ENCODE assay signal across 16 mouse cellular contexts in genomic region chr9:56880790-56881189, GRCm38 (mm10). TPM values are rescaled to one million over a fixed set of nuclear protein-coding genes. Genes with fewer than 3 reads are reported as not detected.
DNase-seq lines count a peak whose midpoint lies in the region; ATAC-seq and TF ChIP-seq lines count a peak whose summit lies in the region.
"Had no signal": no experiment of that assay in that cellular context is flagged by ENCODE, and none has a peak within 500 bp of the region (broad histone marks: within the 10 kb centered on the region; RNA-seq: fewer than 3 reads in every experiment).

No protein-coding gene starts in this region.

- H3K27ac ChIP-seq in hindbrain, embryonic 12.5 days: peak overlapping the region; percentile 62
- no peak overlapping the region for H3K27ac ChIP-seq in hindbrain, embryonic 14.5 days
- no peak overlapping the region for H3K27ac ChIP-seq in intestine, embryonic 15.5 days
- H3K27ac ChIP-seq: midbrain, embryonic 12.5 days had no signal

- H3K4me2 ChIP-seq in hindbrain, embryonic 12.5 days (replicated peaks): no peak overlapping the region
- no peak overlapping the region for H3K4me2 ChIP-seq in hindbrain, embryonic 14.5 days (replicated peaks)
- H3K4me2 ChIP-seq in intestine, embryonic 15.5 days (replicated peaks): no peak overlapping the region
- H3K4me2 ChIP-seq: midbrain, embryonic 12.5 days had no signal

- no peak for ATAC-seq in hindbrain, embryonic 12.5 days (ENCODE audit: low FRiP score)
- no peak for ATAC-seq in hindbrain, embryonic 14.5 days (ENCODE audit: low FRiP score)
- ATAC-seq in intestine, embryonic 15.5 days: no peak
- ATAC-seq in granulocyte monocyte progenitor cell, adult 5-6 weeks (replicated peaks; ENCODE audit: poor library complexity, severe bottlenecking): no peak

- WGBS in hindbrain, embryonic 12.5 days: 56% methylated on average over 9 of the region's 9 CpGs
- 66% methylated on average over 9 of the region's 9 CpGs for WGBS in hindbrain, embryonic 14.5 days
- 33% methylated on average over 9 of the region's 9 CpGs for WGBS in intestine, embryonic 15.5 days

- no peaks in the 10 kb centered on the region for H3K36me3 ChIP-seq in hindbrain, embryonic 12.5 days
- no peaks in the 10 kb centered on the region for H3K36me3 ChIP-seq in hindbrain, embryonic 14.5 days (replicated peaks; ENCODE audit: control insufficient read depth, insufficient read depth)
- 0 out of 2 replicates have a peak, but pooled peaks cover 10% of the 10 kb centered on the region for H3K36me3 ChIP-seq in intestine, embryonic 15.5 days
- H3K36me3 ChIP-seq: midbrain, embryonic 12.5 days had no signal

- TF ChIP-seq POLR2A in brain, embryonic 14.5 days (IDR thresholded peaks at IDR 0.05; ENCODE audit: borderline replicate concordance, extremely low read depth, insufficient read depth, insufficient read length, poor library complexity, severe bottlenecking): no peak

- TF ChIP-seq CTCF in brain, embryonic 14.5 days (IDR thresholded peaks at IDR 0.05; ENCODE audit: borderline replicate concordance, extremely low read depth, insufficient read depth, insufficient read length): no peak

- H3K27me3 ChIP-seq in hindbrain, embryonic 12.5 days: no peaks in the 10 kb centered on the region; the same call in 1 of the 2 replicates
- no peaks in the 10 kb centered on the region for H3K27me3 ChIP-seq in hindbrain, embryonic 14.5 days (ENCODE audit: control insufficient read depth, insufficient read depth, low read length)
- no peaks in the 10 kb centered on the region for H3K27me3 ChIP-seq in intestine, embryonic 15.5 days (replicated peaks)

- peak overlapping the region; percentile 13; the same call in 1 of the 2 replicates for H3K9ac ChIP-seq in hindbrain, embryonic 12.5 days
- no peak overlapping the region for H3K9ac ChIP-seq in hindbrain, embryonic 14.5 days
- H3K9ac ChIP-seq in intestine, embryonic 15.5 days: peak overlapping the region; percentile 23; the same call in 1 of the 2 replicates
- H3K9ac ChIP-seq: midbrain, embryonic 12.5 days had no signal

- peak; percentile 35 for DNase-seq in embryo, embryonic 11 days
- DNase-seq in embryo, embryonic 10 days (ENCODE audit: low spot score): no peak
- DNase-seq in hindbrain, embryonic 14.5 days (ENCODE audit: low spot score): no peak
- peak; percentile 35 for DNase-seq in brain, embryonic 14.5 days (ENCODE audit: low read depth)
- no peak for DNase-seq in urinary bladder, postnatal 36 days (ENCODE audit: low spot score in 2 of 2)
- DNase-seq: adrenal gland, adult 2 months; cerebellum, adult 9-10 months; kidney, adult 11 months had no signal

- H3K9me3 ChIP-seq in hindbrain, embryonic 12.5 days (replicated peaks): no peaks in the 10 kb centered on the region
- H3K9me3 ChIP-seq in hindbrain, embryonic 14.5 days (ENCODE audit: control insufficient read depth, low read length): no peaks in the 10 kb centered on the region
- no peaks in the 10 kb centered on the region for H3K9me3 ChIP-seq in intestine, embryonic 15.5 days
- H3K9me3 ChIP-seq: midbrain, embryonic 12.5 days had no signal

- H3K4me3 ChIP-seq in hindbrain, embryonic 12.5 days: no peak overlapping the region
- H3K4me3 ChIP-seq in hindbrain, embryonic 14.5 days (replicated peaks; ENCODE audit: low read length): no peak overlapping the region
- no peak overlapping the region for H3K4me3 ChIP-seq in intestine, embryonic 15.5 days (replicated peaks)
- H3K4me3 ChIP-seq: midbrain, embryonic 12.5 days had no signal

- H3K4me1 ChIP-seq in hindbrain, embryonic 12.5 days: peaks cover 19% of the 10 kb centered on the region
- H3K4me1 ChIP-seq in hindbrain, embryonic 14.5 days (replicated peaks; ENCODE audit: control insufficient read depth, insufficient read depth, low read length): 0 out of 2 replicates have a peak, but pooled peaks cover 6% of the 10 kb centered on the region
- H3K4me1 ChIP-seq in intestine, embryonic 15.5 days (replicated peaks): peaks cover 49% of the 10 kb centered on the region
- H3K4me1 ChIP-seq: midbrain, embryonic 12.5 days had no signal

RNA-seq across cellular contexts. Expression of gene Cspg4, which starts 16.0 kb away (rescaled TPM):
- 6.8 and 8.9 TPM in 2 replicates for polyA plus RNA-seq in hindbrain, embryonic 12.5 days (2016; fragmentation: Nextera tagmentation; extraction: Ambion mirVana)
- 5.5 and 6.8 TPM in 2 replicates for polyA plus RNA-seq in hindbrain, embryonic 14.5 days (2014; fragmentation: Nextera tagmentation; extraction: Ambion mirVana)
- 4.4 and 8.2 TPM in 2 replicates for polyA plus RNA-seq in brain, embryonic 14.5 days (2012; rRNA removed)
- polyA plus RNA-seq in intestine, embryonic 15.5 days (2015; fragmentation: Nextera tagmentation; extraction: Ambion mirVana): 19.0 and 20.1 TPM in 2 replicates
- not detected in 2 replicates for total RNA-seq in granulocyte monocyte progenitor cell, adult 5-6 weeks (2014; fragmentation: Nextera tagmentation)
- total RNA-seq in granulocyte monocyte progenitor cell, adult 5-6 weeks (2017): not detected in 2 replicates

RNA-seq across cellular contexts. Expression of gene Odf3l1, which starts 16.3 kb away (rescaled TPM):
- polyA plus RNA-seq in hindbrain, embryonic 12.5 days (2016; fragmentation: Nextera tagmentation; extraction: Ambion mirVana): 0.29 and 0.54 TPM in 2 replicates
- not detected in 2 replicates for polyA plus RNA-seq in hindbrain, embryonic 14.5 days (2014; fragmentation: Nextera tagmentation; extraction: Ambion mirVana)
- polyA plus RNA-seq in brain, embryonic 14.5 days (2012; rRNA removed): 0.14 and 0.18 TPM in 2 replicates
- 1.2 and 1.3 TPM in 2 replicates for polyA plus RNA-seq in intestine, embryonic 15.5 days (2015; fragmentation: Nextera tagmentation; extraction: Ambion mirVana)
- not detected in 2 replicates for total RNA-seq in granulocyte monocyte progenitor cell, adult 5-6 weeks (2014; fragmentation: Nextera tagmentation)
- not detected in 2 replicates for total RNA-seq in granulocyte monocyte progenitor cell, adult 5-6 weeks (2017)
- total RNA-seq: layer of hippocampus, postnatal 25 days; MEL had no signal
- polyA plus RNA-seq: forebrain, embryonic 11.5 days; liver, embryonic 16.5 days; midbrain, embryonic 12.5 days had no signal

RNA-seq across cellular contexts. Expression of gene Snx33, which starts 47.4 kb away (rescaled TPM):
- polyA plus RNA-seq in hindbrain, embryonic 12.5 days (2016; fragmentation: Nextera tagmentation; extraction: Ambion mirVana): 7.2 and 7.3 TPM in 2 replicates
- polyA plus RNA-seq in hindbrain, embryonic 14.5 days (2014; fragmentation: Nextera tagmentation; extraction: Ambion mirVana): 2.1 and 2.4 TPM in 2 replicates
- polyA plus RNA-seq in brain, embryonic 14.5 days (2012; rRNA removed): 3.0 and 4.0 TPM in 2 replicates
- polyA plus RNA-seq in intestine, embryonic 15.5 days (2015; fragmentation: Nextera tagmentation; extraction: Ambion mirVana): 6.2 and 6.3 TPM in 2 replicates
- total RNA-seq in granulocyte monocyte progenitor cell, adult 5-6 weeks (2014; fragmentation: Nextera tagmentation): 2.1 and 5.0 TPM in 2 replicates
- total RNA-seq in granulocyte monocyte progenitor cell, adult 5-6 weeks (2017): 1.5 and 2.0 TPM in 2 replicates

RNA-seq across cellular contexts. Expression of gene Imp3, which starts 56.5 kb away (rescaled TPM):
- 60.9 and 62.7 TPM in 2 replicates for polyA plus RNA-seq in hindbrain, embryonic 12.5 days (2016; fragmentation: Nextera tagmentation; extraction: Ambion mirVana)
- polyA plus RNA-seq in hindbrain, embryonic 14.5 days (2014; fragmentation: Nextera tagmentation; extraction: Ambion mirVana): 73.4 and 78.1 TPM in 2 replicates
- 134 and 190 TPM in 2 replicates for polyA plus RNA-seq in brain, embryonic 14.5 days (2012; rRNA removed)
- 71.2 and 74.5 TPM in 2 replicates for polyA plus RNA-seq in intestine, embryonic 15.5 days (2015; fragmentation: Nextera tagmentation; extraction: Ambion mirVana)
- 95.8 and 123 TPM in 2 replicates for total RNA-seq in granulocyte monocyte progenitor cell, adult 5-6 weeks (2014; fragmentation: Nextera tagmentation)
- total RNA-seq in granulocyte monocyte progenitor cell, adult 5-6 weeks (2017): 65.1 and 69.7 TPM in 2 replicates

Comparison
In these comparisons a context has a peak if more than half of its experiments do, and no peak if none do; other contexts are left out.
1. DNase-seq: peak in embryo, embryonic 11 days (single experiment) and brain, embryonic 14.5 days (single experiment); none in embryo, embryonic 10 days (single experiment), hindbrain, embryonic 14.5 days (single experiment) and urinary bladder, postnatal 36 days (0 of 2).